ENCODE assay signal across 10 mouse cellular contexts in the genomic region with DNA sequence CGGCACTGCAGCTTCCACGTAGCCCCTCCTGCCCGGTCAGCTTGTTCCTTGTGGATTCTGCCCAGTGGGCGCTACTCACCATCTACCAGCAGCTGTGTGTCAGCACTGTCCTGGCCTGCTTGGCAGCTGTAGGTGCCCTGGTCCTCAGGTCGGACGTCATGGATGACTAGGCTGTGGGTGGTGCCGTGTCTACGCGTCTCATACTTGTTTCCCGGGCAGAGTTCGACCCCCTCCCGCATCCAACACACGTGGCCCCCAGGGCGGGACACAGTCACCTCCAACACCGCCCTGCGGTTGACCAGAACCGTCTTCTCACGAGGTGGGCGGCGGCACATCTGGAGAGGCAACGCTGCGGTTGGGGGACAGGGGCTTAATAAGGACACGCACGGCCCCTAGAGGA. TPM values are rescaled to one million over a fixed set of nuclear protein-coding genes. Genes with fewer than 3 reads are reported as not detected.
DNase-seq lines count a peak whose midpoint lies in the region; ATAC-seq and TF ChIP-seq lines count a peak whose summit lies in the region.
"Had no signal": no experiment of that assay in that cellular context is flagged by ENCODE, and none has a peak within 500 bp of the region (broad histone marks: within the 10 kb centered on the region; RNA-seq: fewer than 3 reads in every experiment).

No protein-coding gene starts in this region.

- peaks cover 53% of the 10 kb centered on the region for H3K36me3 ChIP-seq in heart, embryonic 12.5 days
- H3K36me3 ChIP-seq in embryonic facial prominence, embryonic 15.5 days = peaks cover 17% of the 10 kb centered on the region
- H3K36me3 ChIP-seq in myocyte (ENCODE audit: control insufficient read depth, insufficient read depth) = no peaks in the 10 kb centered on the region

- H3K9me3 ChIP-seq in heart, embryonic 12.5 days (replicated peaks) = no peaks in the 10 kb centered on the region
- H3K9me3 ChIP-seq in embryonic facial prominence, embryonic 15.5 days (replicated peaks) = no peaks in the 10 kb centered on the region

- TF ChIP-seq POLR2A in myocyte (IDR thresholded peaks at IDR 0.05; ENCODE audit: insufficient read length, low read depth) = no peak

- no peak overlapping the region for H3K27ac ChIP-seq in heart, embryonic 12.5 days (ENCODE audit: poor library complexity, severe bottlenecking)
- H3K27ac ChIP-seq in embryonic facial prominence, embryonic 15.5 days (replicated peaks) = no peak overlapping the region
- H3K27ac ChIP-seq: liver, embryonic 14.5 days had no signal

- no peak overlapping the region for H3ac ChIP-seq in myocyte (ENCODE audit: control insufficient read depth, insufficient read length)

- DNase-seq in heart, adult 8-10 months (ENCODE audit: low spot score) = no peak
- DNase-seq in kidney, adult 9 months = peak; percentile 43
- no peak for DNase-seq in lung, postnatal 25 days (ENCODE audit: low spot score)
- DNase-seq in thymus, postnatal 0 days (ENCODE audit: low spot score) = no peak

- no peak overlapping the region for H3K4me3 ChIP-seq in heart, embryonic 12.5 days
- H3K4me3 ChIP-seq in embryonic facial prominence, embryonic 15.5 days (replicated peaks) = peak overlapping the region; percentile 49; the same call in 1 of the 2 replicates
- H3K4me3 ChIP-seq in myocyte = no peak overlapping the region

- H3K27me3 ChIP-seq in heart, embryonic 12.5 days (replicated peaks) = peaks cover 79% of the 10 kb centered on the region
- H3K27me3 ChIP-seq in embryonic facial prominence, embryonic 15.5 days = peaks cover 74% of the 10 kb centered on the region
- H3K27me3 ChIP-seq in myocyte (ENCODE audit: control insufficient read depth, insufficient read depth, insufficient read length) = peaks cover 6% of the 10 kb centered on the region
- H3K27me3 ChIP-seq: Patski had no signal

- no peaks in the 10 kb centered on the region for H3K79me2 ChIP-seq in myocyte (ENCODE audit: control insufficient read depth, insufficient read depth)

- ATAC-seq in heart, embryonic 12.5 days (ENCODE audit: insufficient number of reproducible peaks, low FRiP score) = no peak
- ATAC-seq in embryonic facial prominence, embryonic 15.5 days (ENCODE audit: insufficient number of reproducible peaks, low FRiP score, low TSS enrichment, low read depth) = no peak
- ATAC-seq in megakaryocyte-erythroid progenitor cell, adult 5-6 weeks (replicated peaks; ENCODE audit: low FRiP score, low TSS enrichment, poor library complexity, severe bottlenecking) = no peak

- WGBS in heart, embryonic 12.5 days = 16% methylated on average over 24 of the region's 24 CpGs
- 11% methylated on average over 24 of the region's 24 CpGs for WGBS in embryonic facial prominence, embryonic 15.5 days

- H3K9ac ChIP-seq in heart, embryonic 12.5 days = no peak overlapping the region
- H3K9ac ChIP-seq in embryonic facial prominence, embryonic 15.5 days = no peak overlapping the region
- H3K9ac ChIP-seq: liver, embryonic 14.5 days had no signal

- H3K4me1 ChIP-seq in heart, embryonic 12.5 days (replicated peaks) = peaks cover 17% of the 10 kb centered on the region
- H3K4me1 ChIP-seq in embryonic facial prominence, embryonic 15.5 days = peaks cover 17% of the 10 kb centered on the region

- peak overlapping the region; percentile 78 for H3K4me2 ChIP-seq in heart, embryonic 12.5 days
- peak overlapping the region; percentile 81 for H3K4me2 ChIP-seq in embryonic facial prominence, embryonic 15.5 days (replicated peaks)
- H3K4me2 ChIP-seq in myocyte (ENCODE audit: low read depth) = peak overlapping the region; percentile 83

TF ChIP-seq in myocyte, 11 proteins besides CTCF, POLR2A, EP300 and RAD21:
- TF ChIP-seq CEBPB (IDR thresholded peaks at IDR 0.05; ENCODE audit: insufficient read depth, poor library complexity, severe bottlenecking) = no peak
- no peak for TF ChIP-seq SRF (IDR thresholded peaks at IDR 0.05; ENCODE audit: control insufficient read depth, insufficient read length, low read depth)
- TF ChIP-seq MAX (IDR thresholded peaks at IDR 0.05; ENCODE audit: low read depth) = no peak
- TF ChIP-seq TCF3 (IDR thresholded peaks at IDR 0.05; ENCODE audit: insufficient read length, low read depth) = no peak
- no peak for TF ChIP-seq MYOG (IDR thresholded peaks at IDR 0.05; ENCODE audit: control insufficient read depth in 1 of 3, insufficient read depth in 1 of 3, insufficient read length in 2 of 3, low read depth in 2 of 3)
- no peak for TF ChIP-seq REST (IDR thresholded peaks at IDR 0.05; ENCODE audit: insufficient read depth, insufficient read length)
- TF ChIP-seq TCF12 (IDR thresholded peaks at IDR 0.05; ENCODE audit: insufficient read depth, poor library complexity, severe bottlenecking) = no peak
- TF ChIP-seq E2F4 (IDR thresholded peaks at IDR 0.05; ENCODE audit: insufficient read depth) = no peak
- no peak for TF ChIP-seq USF1 (IDR thresholded peaks at IDR 0.05; ENCODE audit: low read depth)
- no peak for TF ChIP-seq MYOD1 (IDR thresholded peaks at IDR 0.05; ENCODE audit: control insufficient read depth in 1 of 3, insufficient read length in 2 of 3, low read depth in 2 of 3)
- TF ChIP-seq POLR2AphosphoS2 (IDR thresholded peaks at IDR 0.05; ENCODE audit: insufficient read length, low read depth) = no peak

RNA-seq across cellular contexts. Expression of a gene that starts 7.2 kb away (rescaled TPM):
- 0.41 and 0.49 TPM in 2 replicates for polyA plus RNA-seq in heart, embryonic 12.5 days (2016; fragmentation: Nextera tagmentation; extraction: Ambion mirVana)
- total RNA-seq in heart, adult 8-10 months (2022) = under 1 TPM; 0.31 to 0.75 (median 0.42) TPM
- polyA plus RNA-seq in embryonic facial prominence, embryonic 15.5 days (2015; fragmentation: Nextera tagmentation; extraction: Ambion mirVana) = 1.3 and 1.4 TPM in 2 replicates
- polyA plus RNA-seq in myocyte (2012; fragmentation: generic; extraction: Trizol) = 0.78 TPM
- polyA plus RNA-seq in thymus, postnatal 0 days (2015; fragmentation: Nextera tagmentation; extraction: Ambion mirVana) = 0.30 and 0.39 TPM in 2 replicates
- total RNA-seq in megakaryocyte-erythroid progenitor cell, adult 5-6 weeks (2014; fragmentation: Nextera tagmentation) = 0.49 TPM in 1 of 2 replicates, not detected in the other
- not detected in 2 replicates for total RNA-seq in megakaryocyte-erythroid progenitor cell, adult 5-6 weeks (2017)

RNA-seq across cellular contexts. Expression of a gene that starts 7.5 kb away (rescaled TPM):
- polyA plus RNA-seq in heart, embryonic 12.5 days (2016; fragmentation: Nextera tagmentation; extraction: Ambion mirVana) = 35.2 and 37.8 TPM in 2 replicates
- 10 to 100 TPM; 22.4 to 23.9 (median 23.6) TPM for total RNA-seq in heart, adult 8-10 months (2022)
- polyA plus RNA-seq in embryonic facial prominence, embryonic 15.5 days (2015; fragmentation: Nextera tagmentation; extraction: Ambion mirVana) = 51.3 and 54.5 TPM in 2 replicates
- polyA plus RNA-seq in myocyte (2012; fragmentation: generic; extraction: Trizol) = 52.1 TPM
- polyA plus RNA-seq in thymus, postnatal 0 days (2015; fragmentation: Nextera tagmentation; extraction: Ambion mirVana) = 10.7 and 11.4 TPM in 2 replicates
- total RNA-seq in megakaryocyte-erythroid progenitor cell, adult 5-6 weeks (2014; fragmentation: Nextera tagmentation) = 3.1 and 4.0 TPM in 2 replicates
- 0.15 and 1.2 TPM in 2 replicates for total RNA-seq in megakaryocyte-erythroid progenitor cell, adult 5-6 weeks (2017)

RNA-seq across cellular contexts. Expression of a gene that starts 19.7 kb away (rescaled TPM):
- 137 and 147 TPM in 2 replicates for polyA plus RNA-seq in heart, embryonic 12.5 days (2016; fragmentation: Nextera tagmentation; extraction: Ambion mirVana)
- total RNA-seq in heart, adult 8-10 months (2022) = 100 to 1,000 TPM; 108 to 133 (median 122) TPM
- 104 and 108 TPM in 2 replicates for polyA plus RNA-seq in embryonic facial prominence, embryonic 15.5 days (2015; fragmentation: Nextera tagmentation; extraction: Ambion mirVana)
- 148 TPM for polyA plus RNA-seq in myocyte (2012; fragmentation: generic; extraction: Trizol)
- polyA plus RNA-seq in thymus, postnatal 0 days (2015; fragmentation: Nextera tagmentation; extraction: Ambion mirVana) = 9.9 and 10.2 TPM in 2 replicates
- total RNA-seq in megakaryocyte-erythroid progenitor cell, adult 5-6 weeks (2014; fragmentation: Nextera tagmentation) = 0.40 and 0.68 TPM in 2 replicates
- total RNA-seq in megakaryocyte-erythroid progenitor cell, adult 5-6 weeks (2017) = 0.30 and 0.47 TPM in 2 replicates

RNA-seq across cellular contexts. Expression of a gene that starts 20.3 kb away (rescaled TPM):
- 7.5 and 9.2 TPM in 2 replicates for polyA plus RNA-seq in heart, embryonic 12.5 days (2016; fragmentation: Nextera tagmentation; extraction: Ambion mirVana)
- total RNA-seq in heart, adult 8-10 months (2022) = 1 to 10 TPM; 2.8 to 4.6 (median 3.9) TPM
- 14.7 and 15.7 TPM in 2 replicates for polyA plus RNA-seq in embryonic facial prominence, embryonic 15.5 days (2015; fragmentation: Nextera tagmentation; extraction: Ambion mirVana)
- 4.7 TPM for polyA plus RNA-seq in myocyte (2012; fragmentation: generic; extraction: Trizol)
- 1.7 TPM in 2 replicates for polyA plus RNA-seq in thymus, postnatal 0 days (2015; fragmentation: Nextera tagmentation; extraction: Ambion mirVana)
- total RNA-seq in megakaryocyte-erythroid progenitor cell, adult 5-6 weeks (2014; fragmentation: Nextera tagmentation) = 0.72 TPM in 1 of 2 replicates, not detected in the other
- total RNA-seq in megakaryocyte-erythroid progenitor cell, adult 5-6 weeks (2017) = not detected in 2 replicates

RNA-seq across cellular contexts. Expression of a gene that starts 34.8 kb away (rescaled TPM):
- polyA plus RNA-seq in heart, embryonic 12.5 days (2016; fragmentation: Nextera tagmentation; extraction: Ambion mirVana) = 20.5 and 20.9 TPM in 2 replicates
- 10 to 100 TPM in 3 of 4 experiments, 1 to 10 TPM in 1; 8.3 to 10.4 (median 10.3) TPM for total RNA-seq in heart, adult 8-10 months (2022)
- polyA plus RNA-seq in embryonic facial prominence, embryonic 15.5 days (2015; fragmentation: Nextera tagmentation; extraction: Ambion mirVana) = 19.7 and 21.1 TPM in 2 replicates
- 33.3 TPM for polyA plus RNA-seq in myocyte (2012; fragmentation: generic; extraction: Trizol)
- 13.1 and 14.4 TPM in 2 replicates for polyA plus RNA-seq in thymus, postnatal 0 days (2015; fragmentation: Nextera tagmentation; extraction: Ambion mirVana)
- 12.1 and 17.6 TPM in 2 replicates for total RNA-seq in megakaryocyte-erythroid progenitor cell, adult 5-6 weeks (2014; fragmentation: Nextera tagmentation)
- total RNA-seq in megakaryocyte-erythroid progenitor cell, adult 5-6 weeks (2017) = 6.9 and 11.9 TPM in 2 replicates
